Mouse (Mus musculus): ENCODE results near the gene Plcxd3. TPM values are rescaled to one million over a fixed set of nuclear protein-coding genes. Genes with fewer than 3 reads are reported as not detected.
"Not testable (repeated sequence)": the region's sequence is repeated elsewhere in the genome, so short reads cannot be mapped to it uniquely, and the experiment has no call there.

The Plcxd3 gene
- polyA plus RNA-seq, 1 experiment from 2014 or later: 16.6 TPM

GRCm38 (mm10) chr15:4503366-4503765 is 128.1 kb downstream of the Plcxd3 start:
- H3K4me3 ChIP-seq (ENCODE audit: low read depth, low read length): no peak overlapping the region
- H3K36me3 ChIP-seq (ENCODE audit: control insufficient read depth, insufficient read depth, low read length): no peaks in the 10 kb centered on the region
- no peak overlapping the region for H3K27ac ChIP-seq (ENCODE audit: low read depth, low read length)
- H3K9me3 ChIP-seq (ENCODE audit: control insufficient read depth, low read length): no peaks in the 10 kb centered on the region
- DNase-seq (ENCODE audit: low spot score, missing footprints) (no peak), ATAC-seq (ENCODE audit: low FRiP score) (no peak)
- H3K4me2 ChIP-seq: no peak overlapping the region
- H3K9ac ChIP-seq (ENCODE audit: low read length): no peak overlapping the region
- WGBS: 93% methylated on average over 3 of the region's 3 CpGs
- no peaks in the 10 kb centered on the region for H3K27me3 ChIP-seq (ENCODE audit: control insufficient read depth, insufficient read depth, low read length)
- no peaks in the 10 kb centered on the region for H3K4me1 ChIP-seq (ENCODE audit: control insufficient read depth, insufficient read depth, low read length)

GRCm38 (mm10) chr15:4503826-4504225 is 128.5 kb downstream of the Plcxd3 start:
- Histone ChIP-seq H3K4me2 (no peak overlapping the region), H3K27me3 (ENCODE audit: control insufficient read depth, insufficient read depth, low read length) (no peaks in the 10 kb centered on the region), H3K27ac (ENCODE audit: low read depth, low read length) (no peak overlapping the region), H3K36me3 (ENCODE audit: control insufficient read depth, insufficient read depth, low read length) (no peaks in the 10 kb centered on the region), H3K4me3 (ENCODE audit: low read depth, low read length) (no peak overlapping the region), H3K9me3 (ENCODE audit: control insufficient read depth, low read length) (no peaks in the 10 kb centered on the region), H3K4me1 (ENCODE audit: control insufficient read depth, insufficient read depth, low read length) (no peaks in the 10 kb centered on the region), H3K9ac (ENCODE audit: low read length) (no peak overlapping the region)
- ATAC-seq (ENCODE audit: low FRiP score) (no peak), DNase-seq (ENCODE audit: low spot score, missing footprints) (no peak)
- WGBS: 81% methylated on average over 4 of the region's 4 CpGs

- no peak for ATAC-seq (ENCODE audit: low FRiP score)
- WGBS: 82% methylated on average over 1 of the region's 1 CpGs
Measured at GRCm38 (mm10) chr15:4514724-4515123, 139.4 kb downstream of the Plcxd3 start.

DNA sequence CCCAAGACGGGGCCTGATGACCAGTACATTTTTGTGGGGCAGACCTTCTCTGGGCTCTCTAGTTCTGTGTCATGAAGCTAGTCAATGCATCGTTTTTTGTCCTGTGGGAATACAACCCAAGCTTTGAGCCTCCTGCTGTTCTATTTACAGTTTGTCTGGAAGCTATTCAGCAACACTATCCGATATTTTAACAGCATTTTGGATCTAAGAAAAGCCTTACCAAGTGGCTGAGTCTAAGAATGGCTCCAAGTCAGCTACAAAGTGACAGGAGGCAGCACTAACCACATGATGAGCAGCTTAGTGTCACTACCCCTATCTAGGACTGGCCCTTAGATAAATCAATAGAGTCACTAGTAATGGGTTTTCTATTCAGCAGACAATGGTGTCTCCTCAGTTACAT is 149.3 kb downstream of the Plcxd3 start:
- Histone ChIP-seq H3K4me2 (no peak overlapping the region), H3K4me3 (ENCODE audit: low read depth, low read length) (no peak overlapping the region), H3K27ac (ENCODE audit: low read depth, low read length) (no peak overlapping the region), H3K36me3 (ENCODE audit: control insufficient read depth, insufficient read depth, low read length) (no peaks in the 10 kb centered on the region), H3K9ac (ENCODE audit: low read length) (no peak overlapping the region), H3K9me3 (ENCODE audit: control insufficient read depth, low read length) (no peaks in the 10 kb centered on the region), H3K27me3 (ENCODE audit: control insufficient read depth, insufficient read depth, low read length) (no peaks in the 10 kb centered on the region), H3K4me1 (ENCODE audit: control insufficient read depth, insufficient read depth, low read length) (no peaks in the 10 kb centered on the region)
- DNase-seq (ENCODE audit: low spot score, missing footprints) (no peak), ATAC-seq (ENCODE audit: low FRiP score) (no peak)
- 78% methylated on average over 3 of the region's 3 CpGs for WGBS

More at GRCm38 (mm10) chr15:4514724-4515123, 139.4 kb downstream of the Plcxd3 start:
- Histone ChIP-seq H3K9ac (ENCODE audit: low read length) (no peak overlapping the region), H3K36me3 (ENCODE audit: control insufficient read depth, insufficient read depth, low read length) (no peaks in the 10 kb centered on the region), H3K9me3 (ENCODE audit: control insufficient read depth, low read length) (no peaks in the 10 kb centered on the region), H3K4me2 (no peak overlapping the region), H3K4me1 (ENCODE audit: control insufficient read depth, insufficient read depth, low read length) (no peaks in the 10 kb centered on the region), H3K27ac (ENCODE audit: low read depth, low read length) (no peak overlapping the region), H3K4me3 (ENCODE audit: low read depth, low read length) (no peak overlapping the region), H3K27me3 (ENCODE audit: control insufficient read depth, insufficient read depth, low read length) (no peaks in the 10 kb centered on the region)
- DNase-seq (ENCODE audit: low spot score, missing footprints): no peak

GRCm38 (mm10) chr15:4533700-4534099 is 158.4 kb downstream of the Plcxd3 start:
- ATAC-seq (ENCODE audit: low FRiP score): no peak
- Histone ChIP-seq H3K4me1 (ENCODE audit: control insufficient read depth, insufficient read depth, low read length) (no peaks in the 10 kb centered on the region), H3K36me3 (ENCODE audit: control insufficient read depth, insufficient read depth, low read length) (no peaks in the 10 kb centered on the region), H3K27ac (ENCODE audit: low read depth, low read length) (no peak overlapping the region), H3K9me3 (ENCODE audit: control insufficient read depth, low read length) (no peaks in the 10 kb centered on the region), H3K27me3 (ENCODE audit: control insufficient read depth, insufficient read depth, low read length) (no peaks in the 10 kb centered on the region), H3K4me3 (ENCODE audit: low read depth, low read length) (no peak overlapping the region), H3K9ac (ENCODE audit: low read length) (no peak overlapping the region), H3K4me2 (no peak overlapping the region)
- no peak for DNase-seq (ENCODE audit: low spot score, missing footprints)
- 93% methylated on average over 2 of the region's 2 CpGs for WGBS

DNA sequence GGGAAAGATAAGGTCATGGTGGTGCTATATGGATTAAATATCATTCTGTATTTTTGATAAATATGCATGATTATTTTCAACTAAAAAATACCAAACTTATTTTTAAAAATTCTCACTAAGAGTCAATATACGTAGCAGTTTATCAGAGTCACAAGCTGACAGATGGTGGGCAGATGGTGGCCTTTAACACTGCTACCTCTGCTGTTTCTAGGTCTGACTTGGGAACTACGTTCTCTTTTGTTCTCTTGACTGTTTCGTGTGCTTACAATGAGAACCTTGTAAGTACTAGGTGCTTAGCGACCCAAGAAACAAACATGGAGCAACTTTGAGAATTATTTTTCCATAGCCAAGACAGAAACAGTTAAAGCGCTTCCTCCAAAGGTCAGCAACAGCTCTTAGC is 183.8 kb downstream of the Plcxd3 start:
- DNase-seq (ENCODE audit: low spot score, missing footprints) (no peak), ATAC-seq (ENCODE audit: low FRiP score) (no peak)
- H3K27ac ChIP-seq (ENCODE audit: low read depth, low read length): no peak overlapping the region
- no peak overlapping the region for H3K9ac ChIP-seq (ENCODE audit: low read length)
- H3K9me3 ChIP-seq (ENCODE audit: control insufficient read depth, low read length): no peaks in the 10 kb centered on the region
- H3K4me1 ChIP-seq (ENCODE audit: control insufficient read depth, insufficient read depth, low read length): no peaks in the 10 kb centered on the region
- H3K4me2 ChIP-seq: no peak overlapping the region
- no peaks in the 10 kb centered on the region for H3K36me3 ChIP-seq (ENCODE audit: control insufficient read depth, insufficient read depth, low read length)
- 80% methylated on average over 5 of the region's 5 CpGs for WGBS
- no peak overlapping the region for H3K4me3 ChIP-seq (ENCODE audit: low read depth, low read length)
- no peaks in the 10 kb centered on the region for H3K27me3 ChIP-seq (ENCODE audit: control insufficient read depth, insufficient read depth, low read length)

DNA sequence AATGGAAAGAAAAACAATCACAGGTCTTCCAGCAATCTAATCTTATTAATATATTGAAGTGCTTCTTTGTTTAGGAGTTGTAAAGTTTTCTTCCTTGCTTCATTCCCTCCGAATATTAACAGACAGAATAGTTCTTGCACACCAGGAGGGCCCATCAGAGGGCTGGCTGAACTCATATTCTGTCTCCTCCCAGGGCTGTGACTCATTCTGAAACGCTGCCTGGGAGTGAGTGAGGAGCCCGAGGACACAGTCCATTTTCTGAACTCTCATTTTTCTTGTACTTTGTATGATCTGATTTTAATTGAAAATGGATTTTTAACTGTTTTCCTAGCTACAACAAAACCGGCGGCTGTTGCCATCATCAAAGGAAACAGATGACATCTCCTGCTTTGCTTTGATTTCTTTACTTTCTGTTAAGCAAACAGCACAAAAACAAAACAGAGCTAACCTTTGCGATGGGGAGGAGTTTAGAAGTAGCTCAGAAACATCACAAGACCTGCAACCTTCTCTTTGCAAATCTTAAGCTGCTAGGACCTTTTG is 186.2 kb downstream of the Plcxd3 start:
- 60% methylated on average over 6 of the region's 6 CpGs for WGBS
- ATAC-seq (ENCODE audit: low FRiP score): no peak
- Histone ChIP-seq H3K9ac (ENCODE audit: low read length) (no peak overlapping the region), H3K27ac (ENCODE audit: low read depth, low read length) (no peak overlapping the region), H3K4me1 (ENCODE audit: control insufficient read depth, insufficient read depth, low read length) (no peaks in the 10 kb centered on the region), H3K4me2 (no peak overlapping the region), H3K36me3 (ENCODE audit: control insufficient read depth, insufficient read depth, low read length) (no peaks in the 10 kb centered on the region), H3K4me3 (ENCODE audit: low read depth, low read length) (no peak overlapping the region), H3K9me3 (ENCODE audit: control insufficient read depth, low read length) (no peaks in the 10 kb centered on the region), H3K27me3 (ENCODE audit: control insufficient read depth, insufficient read depth, low read length) (no peaks in the 10 kb centered on the region)
- no peak for DNase-seq (ENCODE audit: low spot score, missing footprints)

GRCm38 (mm10) chr15:4595521-4595920 is 220.2 kb downstream of the Plcxd3 start:
- not testable (repeated sequence) for H3K27me3 ChIP-seq (ENCODE audit: control insufficient read depth, insufficient read depth, low read length); ATAC-seq (ENCODE audit: low FRiP score); H3K9me3 ChIP-seq (ENCODE audit: control insufficient read depth, low read length)

GRCm38 (mm10) chr15:4598661-4599060 is 223.4 kb downstream of the Plcxd3 start:
- DNase-seq (ENCODE audit: low spot score, missing footprints); H3K27me3 ChIP-seq (ENCODE audit: control insufficient read depth, insufficient read depth, low read length); H3K4me3 ChIP-seq (ENCODE audit: low read depth, low read length); H3K4me1 ChIP-seq (ENCODE audit: control insufficient read depth, insufficient read depth, low read length); H3K36me3 ChIP-seq (ENCODE audit: control insufficient read depth, insufficient read depth, low read length); H3K9ac ChIP-seq (ENCODE audit: low read length); H3K9me3 ChIP-seq (ENCODE audit: control insufficient read depth, low read length); H3K4me2 ChIP-seq; ATAC-seq (ENCODE audit: low FRiP score); H3K27ac ChIP-seq (ENCODE audit: low read depth, low read length): not testable (repeated sequence)
- WGBS: 88% methylated on average over 8 of the region's 8 CpGs

More at GRCm38 (mm10) chr15:4595521-4595920, 220.2 kb downstream of the Plcxd3 start:
- not testable (repeated sequence) for H3K4me1 ChIP-seq (ENCODE audit: control insufficient read depth, insufficient read depth, low read length); H3K4me3 ChIP-seq (ENCODE audit: low read depth, low read length); DNase-seq (ENCODE audit: low spot score, missing footprints); H3K4me2 ChIP-seq; H3K27ac ChIP-seq (ENCODE audit: low read depth, low read length); H3K9ac ChIP-seq (ENCODE audit: low read length); H3K36me3 ChIP-seq (ENCODE audit: control insufficient read depth, insufficient read depth, low read length)
- WGBS: 93% methylated on average over 8 of the region's 8 CpGs

Measured in midbrain, embryonic 11.5 days (tissue).